18 mouse cellular contexts compared by ENCODE assay signal in genomic region chr14:36537402-36537801, GRCm38 (mm10).
"Had no signal": no experiment of that assay in that cellular context is flagged by ENCODE, and none has a peak within 500 bp of the region (broad histone marks: within the 10 kb centered on the region; RNA-seq: fewer than 3 reads in every experiment).

No protein-coding gene starts in this region.

- H3K9me3 ChIP-seq: midbrain, embryonic 10.5 days; midbrain, embryonic 12.5 days; neural tube, embryonic 13.5 days; neural tube, embryonic 15.5 days had no signal

- H3K9ac ChIP-seq: lung, embryonic 14.5 days; midbrain, embryonic 12.5 days; neural tube, embryonic 13.5 days; neural tube, embryonic 15.5 days had no signal

- ATAC-seq: midbrain, embryonic 16.5 days had no signal

- H3K4me3 ChIP-seq: midbrain, embryonic 10.5 days; midbrain, embryonic 12.5 days; myocyte; neural tube, embryonic 13.5 days; neural tube, embryonic 15.5 days had no signal

- H3K4me1 ChIP-seq: midbrain, embryonic 12.5 days; neural tube, embryonic 13.5 days; neural tube, embryonic 15.5 days had no signal

- H3K27ac ChIP-seq: midbrain, embryonic 10.5 days; midbrain, embryonic 12.5 days; neural tube, embryonic 13.5 days; neural tube, embryonic 15.5 days had no signal

- H3K27me3 ChIP-seq: midbrain, embryonic 12.5 days; neural tube, embryonic 13.5 days; neural tube, embryonic 15.5 days had no signal

- H3K4me2 ChIP-seq: lung, embryonic 14.5 days; midbrain, embryonic 12.5 days; neural tube, embryonic 13.5 days; neural tube, embryonic 15.5 days had no signal

- H3K36me3 ChIP-seq: midbrain, embryonic 10.5 days; midbrain, embryonic 12.5 days; neural tube, embryonic 13.5 days; neural tube, embryonic 15.5 days had no signal

- DNase-seq: lung, adult 18-20 months; lung, embryonic 14.5 days; lung, postnatal 10 days; lung, postnatal 4 days; midbrain, embryonic 14.5 days; retina, postnatal 1 day; right cerebral cortex, postnatal 14 days; right cerebral cortex, postnatal 4 days; spleen, adult 18-20 months; thymus, adult 2 months; thymus, postnatal 14 days; thymus, postnatal 36 days had no signal
